9 mouse cellular contexts compared by ENCODE assay signal in the genomic region with DNA sequence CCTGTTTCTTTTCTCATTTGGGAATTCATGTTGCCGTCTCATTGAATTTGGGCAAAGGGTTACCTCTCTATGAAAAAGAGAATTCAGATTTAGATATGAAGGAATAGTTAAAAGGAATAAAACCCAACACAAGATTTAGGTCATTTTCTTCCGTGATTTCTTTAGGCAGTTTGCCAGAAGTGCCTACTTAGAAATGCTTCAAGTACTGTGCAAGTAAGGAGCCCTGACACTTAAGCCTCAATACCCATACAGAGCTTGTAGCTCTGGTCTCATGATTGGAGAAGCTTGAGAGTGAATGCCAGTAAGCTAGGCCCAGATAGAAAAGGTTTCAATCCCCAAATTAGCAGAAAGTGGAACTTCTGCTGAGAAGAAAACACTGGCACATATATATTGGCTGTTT. TPM values are rescaled to one million over a fixed set of nuclear protein-coding genes. Genes with fewer than 3 reads are reported as not detected.
DNase-seq lines count a peak whose midpoint lies in the region; ATAC-seq and TF ChIP-seq lines count a peak whose summit lies in the region.
"Had no signal": no experiment of that assay in that cellular context is flagged by ENCODE, and none has a peak within 500 bp of the region (broad histone marks: within the 10 kb centered on the region; RNA-seq: fewer than 3 reads in every experiment).

No protein-coding gene starts in this region.

- TF ChIP-seq CTCF in midbrain, postnatal 0 days (IDR thresholded peaks at IDR 0.05), result no peak
- no peak for TF ChIP-seq CTCF in thymus, adult 2 months (IDR thresholded peaks at IDR 0.05; ENCODE audit: borderline replicate concordance, control insufficient read depth, extremely low read depth, insufficient read depth, low read length, poor library complexity)

- no peak for TF ChIP-seq POLR2A in thymus, adult 2 months (IDR thresholded peaks at IDR 0.05; ENCODE audit: control insufficient read depth, extremely low read depth, insufficient read depth, low read length, poor library complexity)

- peak overlapping the region; percentile 95 for H3K4me3 ChIP-seq in heart, embryonic 10.5 days
- H3K4me3 ChIP-seq in midbrain, postnatal 0 days (ENCODE audit: low read depth, low read length), result peak overlapping the region; percentile 59; the same call in 1 of the 2 replicates
- no peak overlapping the region for H3K4me3 ChIP-seq in midbrain, embryonic 10.5 days
- H3K4me3 ChIP-seq in limb, embryonic 11.5 days (ENCODE audit: low read depth, low read length), result no peak overlapping the region
- H3K4me3 ChIP-seq in stomach, embryonic 15.5 days (replicated peaks), result peak overlapping the region; percentile 76
- no peak overlapping the region for H3K4me3 ChIP-seq in thymus, adult 2 months (ENCODE audit: control insufficient read depth, insufficient read depth, low read length)

- H3K4me2 ChIP-seq in midbrain, postnatal 0 days (ENCODE audit: low read depth, low read length, poor library complexity, severe bottlenecking), result no peak overlapping the region
- H3K4me2 ChIP-seq in limb, embryonic 11.5 days (ENCODE audit: low read depth, severe bottlenecking), result 0 out of 2 replicates have a peak overlapping the region, but pooled peaks have one; percentile 83
- H3K4me2 ChIP-seq in stomach, embryonic 15.5 days, result peak overlapping the region; percentile 1; the same call in 1 of the 2 replicates

- H3K27ac ChIP-seq in heart, embryonic 10.5 days, result peak overlapping the region; percentile 96; the same call in 1 of the 2 replicates
- H3K27ac ChIP-seq in midbrain, postnatal 0 days (ENCODE audit: low read depth, low read length), result no peak overlapping the region
- no peak overlapping the region for H3K27ac ChIP-seq in midbrain, embryonic 10.5 days (replicated peaks)
- no peak overlapping the region for H3K27ac ChIP-seq in limb, embryonic 11.5 days (replicated peaks; ENCODE audit: low read depth, low read length)
- no peak overlapping the region for H3K27ac ChIP-seq in stomach, embryonic 15.5 days
- no peak overlapping the region for H3K27ac ChIP-seq in thymus, adult 2 months (ENCODE audit: control insufficient read depth, insufficient read depth, low read length)

- no peaks in the 10 kb centered on the region for H3K9me3 ChIP-seq in heart, embryonic 10.5 days
- H3K9me3 ChIP-seq in midbrain, postnatal 0 days (ENCODE audit: low read length), result no peaks in the 10 kb centered on the region
- no peaks in the 10 kb centered on the region; the same call in 1 of the 2 replicates for H3K9me3 ChIP-seq in midbrain, embryonic 10.5 days (replicated peaks)
- H3K9me3 ChIP-seq in limb, embryonic 11.5 days (ENCODE audit: control insufficient read depth, low read length), result no peaks in the 10 kb centered on the region
- H3K9me3 ChIP-seq in stomach, embryonic 15.5 days, result no peaks in the 10 kb centered on the region

- no peak for ATAC-seq in midbrain, postnatal 0 days (ENCODE audit: low FRiP score)
- no peak for ATAC-seq in limb, embryonic 11.5 days (ENCODE audit: insufficient number of reproducible peaks, low FRiP score, low TSS enrichment, low read depth)
- ATAC-seq in stomach, embryonic 15.5 days (ENCODE audit: insufficient read depth, low FRiP score, low read depth), result no peak

- peak; percentile 22 for DNase-seq in heart, embryonic 10.5 days (ENCODE audit: low spot score)
- no peak for DNase-seq in heart, adult 18-20 months
- no peak for DNase-seq in midbrain, postnatal 0 days (ENCODE audit: low spot score)
- no peak for DNase-seq in midbrain, embryonic 10.5 days (ENCODE audit: low spot score)
- DNase-seq in limb, embryonic 11.5 days (ENCODE audit: low spot score), result no peak
- DNase-seq in ovary, postnatal 14 days (ENCODE audit: low spot score), result no peak
- no peak for DNase-seq in thymus, adult 2 months
- DNase-seq: cerebellum, adult 9-11 months had no signal

- no peaks in the 10 kb centered on the region for H3K4me1 ChIP-seq in heart, embryonic 10.5 days
- H3K4me1 ChIP-seq in midbrain, postnatal 0 days (ENCODE audit: insufficient read depth, low read length), result 0 out of 2 replicates have a peak, but pooled peaks cover 3% of the 10 kb centered on the region
- H3K4me1 ChIP-seq in midbrain, embryonic 10.5 days, result peaks cover 11% of the 10 kb centered on the region
- 0 out of 2 replicates have a peak, but pooled peaks cover 2% of the 10 kb centered on the region for H3K4me1 ChIP-seq in limb, embryonic 11.5 days (ENCODE audit: control insufficient read depth, insufficient read depth, low read length)
- H3K4me1 ChIP-seq in stomach, embryonic 15.5 days, result no peaks in the 10 kb centered on the region
- 0 out of 2 replicates have a peak, but pooled peaks cover 8% of the 10 kb centered on the region for H3K4me1 ChIP-seq in thymus, adult 2 months (replicated peaks; ENCODE audit: control insufficient read depth, insufficient read depth, low read length)

- no peaks in the 10 kb centered on the region for H3K27me3 ChIP-seq in heart, embryonic 10.5 days (ENCODE audit: insufficient read depth, poor library complexity, severe bottlenecking)
- H3K27me3 ChIP-seq in midbrain, postnatal 0 days (ENCODE audit: insufficient read depth, low read length), result peaks cover 13% of the 10 kb centered on the region; the same call in 1 of the 2 replicates
- peaks cover 43% of the 10 kb centered on the region for H3K27me3 ChIP-seq in midbrain, embryonic 10.5 days (ENCODE audit: low read depth, poor library complexity, severe bottlenecking)
- H3K27me3 ChIP-seq in limb, embryonic 11.5 days (ENCODE audit: control insufficient read depth, insufficient read depth, low read length), result no peaks in the 10 kb centered on the region
- no peaks in the 10 kb centered on the region for H3K27me3 ChIP-seq in stomach, embryonic 15.5 days (replicated peaks)
- peaks cover 13% of the 10 kb centered on the region for H3K27me3 ChIP-seq in thymus, adult 2 months (ENCODE audit: control insufficient read depth, insufficient read depth, low read length)

- 37% methylated on average over 2 of the region's 2 CpGs for WGBS in heart, embryonic 10.5 days
- 50% methylated on average over 2 of the region's 2 CpGs for WGBS in midbrain, postnatal 0 days
- WGBS in midbrain, embryonic 10.5 days, result 53% methylated on average over 2 of the region's 2 CpGs
- 45% methylated on average over 2 of the region's 2 CpGs for WGBS in limb, embryonic 11.5 days
- WGBS in stomach, embryonic 15.5 days, result 44% methylated on average over 2 of the region's 2 CpGs
- 85% methylated on average over 2 of the region's 2 CpGs for WGBS in thymus, adult 2 months

- peaks cover 8% of the 10 kb centered on the region for H3K36me3 ChIP-seq in heart, embryonic 10.5 days
- H3K36me3 ChIP-seq in midbrain, postnatal 0 days (ENCODE audit: insufficient read depth, low read length), result no peaks in the 10 kb centered on the region
- H3K36me3 ChIP-seq in midbrain, embryonic 10.5 days, result no peaks in the 10 kb centered on the region
- no peaks in the 10 kb centered on the region for H3K36me3 ChIP-seq in limb, embryonic 11.5 days (ENCODE audit: control insufficient read depth, insufficient read depth, low read length)
- H3K36me3 ChIP-seq in stomach, embryonic 15.5 days, result no peaks in the 10 kb centered on the region
- no peaks in the 10 kb centered on the region for H3K36me3 ChIP-seq in thymus, adult 2 months (ENCODE audit: control insufficient read depth, insufficient read depth, low read length)

- no peak overlapping the region for H3K9ac ChIP-seq in midbrain, postnatal 0 days (replicated peaks; ENCODE audit: low read length, poor library complexity, severe bottlenecking)
- no peak overlapping the region for H3K9ac ChIP-seq in limb, embryonic 11.5 days (ENCODE audit: low read length)
- H3K9ac ChIP-seq in stomach, embryonic 15.5 days, result no peak overlapping the region

RNA-seq across cellular contexts. Expression of a gene that starts 2.1 kb away (rescaled TPM):
- 68.3 and 92.7 TPM in 2 replicates for polyA plus RNA-seq in heart, embryonic 10.5 days (2016; fragmentation: Nextera tagmentation; extraction: Ambion mirVana)
- total RNA-seq in heart, adult 18-20 months (2021), result 10 to 100 TPM; 34.8 to 41.2 TPM
- total RNA-seq in midbrain, postnatal 0 days (2014; rRNA removed), result 34.6 and 38.6 TPM in 2 replicates
- 12.6 and 13.6 TPM in 2 replicates for polyA plus RNA-seq in midbrain, postnatal 0 days (2015; fragmentation: Nextera tagmentation; extraction: Ambion mirVana)
- 27.0 and 29.3 TPM in 2 replicates for polyA plus RNA-seq in midbrain, embryonic 10.5 days (2016; fragmentation: Nextera tagmentation; extraction: Ambion mirVana)
- 42.0 and 43.7 TPM in 2 replicates for polyA plus RNA-seq in limb, embryonic 11.5 days (2014; fragmentation: Nextera tagmentation; extraction: Ambion mirVana)
- polyA plus RNA-seq in stomach, embryonic 15.5 days (2015; fragmentation: Nextera tagmentation; extraction: Ambion mirVana), result 39.4 and 42.8 TPM in 2 replicates
- polyA plus RNA-seq in thymus, adult 2 months (2012; rRNA removed), result 3.8 and 6.3 TPM in 2 replicates

Comparison
In these comparisons a context has a peak if more than half of its experiments do, and no peak if none do; other contexts are left out.
1. H3K4me3 ChIP-seq: peak in heart, embryonic 10.5 days (single experiment), midbrain, postnatal 0 days (single experiment) and stomach, embryonic 15.5 days (single experiment); none in midbrain, embryonic 10.5 days (single experiment), limb, embryonic 11.5 days (single experiment) and thymus, adult 2 months (single experiment).